Mouse (Mus musculus) heart, embryonic 11.5 days (tissue): ENCODE measurements at regions not wholly inside any gene's neighbourhood (a gene's known extent, or its start where the extent isn't known, plus 50 kb on each side); places are given as distances from the start of the nearest gene placed in this dataset.
"Not testable (repeated sequence)": the region's sequence is repeated elsewhere in the genome, so short reads cannot be mapped to it uniquely, and the experiment has no call there.

Source experiments
- ATAC-seq: fragments of 200-750 bp; cut with Nextera tagmentation; replicated peaks from 2 replicates; pipeline ENCODE4 v1.8.0; 2017; ENCODE audit warnings: moderate library complexity; ENCODE audit not compliant: insufficient number of reproducible peaks, low FRiP score, low TSS enrichment
- H3K27ac ChIP-seq: fragments of 300-500 bp; sonication (generic); 2 replicates; pipeline ENCODE4 v1.5.1; 2014; ENCODE audit warnings: mild to moderate bottlenecking, low read depth, low read length
- H3K27me3 ChIP-seq: fragments of 300-500 bp; sonication (generic); 2 replicates; pipeline ENCODE4 v1.6.1; 2014; ENCODE audit warnings: mild to moderate bottlenecking, low read length, mixed read lengths; ENCODE audit not compliant: control insufficient read depth, insufficient read depth
- H3K36me3 ChIP-seq: fragments of 300-500 bp; sonication (generic); 2 replicates; pipeline ENCODE4 v1.6.1; 2014; ENCODE audit warnings: mild to moderate bottlenecking, low read length, moderate library complexity, mixed read lengths; ENCODE audit not compliant: control insufficient read depth, insufficient read depth
- H3K4me1 ChIP-seq: fragments of 300-500 bp; sonication (generic); 2 replicates; pipeline ENCODE4 v1.6.1; 2014; ENCODE audit warnings: low read length; ENCODE audit not compliant: control insufficient read depth, insufficient read depth
- H3K4me2 ChIP-seq: fragments of 300-500 bp; sonication (generic); 2 replicates; pipeline ENCODE4 v1.6.1; 2014; ENCODE audit warnings: mild to moderate bottlenecking, moderate library complexity
- H3K4me3 ChIP-seq: fragments of 300-500 bp; sonication (generic); 2 replicates; pipeline ENCODE4 v1.5.1; 2014; ENCODE audit warnings: low read depth, low read length
- H3K9ac ChIP-seq: fragments of 300-500 bp; sonication (generic); 2 replicates; pipeline ENCODE4 v1.6.1; 2014; ENCODE audit warnings: mild to moderate bottlenecking, low read depth, low read length, moderate library complexity
- H3K9me3 ChIP-seq: fragments of 300-500 bp; sonication (generic); replicated peaks from 2 replicates; pipeline ENCODE4 v1.6.1; 2016; ENCODE audit warnings: low read length; ENCODE audit not compliant: control insufficient read depth
- WGBS: fragments of 180-500 bp; shearing (Covaris S2); extraction: QIAGEN DNeasy Blood & Tissue Kit; methylation state at CpG from one replicate; pipeline ENCODE4 v1.1.7; 2014; ENCODE audit not compliant: insufficient replicate concordance; 5-methylcytosine and 5-hydroxymethylcytosine counted together

DNA sequence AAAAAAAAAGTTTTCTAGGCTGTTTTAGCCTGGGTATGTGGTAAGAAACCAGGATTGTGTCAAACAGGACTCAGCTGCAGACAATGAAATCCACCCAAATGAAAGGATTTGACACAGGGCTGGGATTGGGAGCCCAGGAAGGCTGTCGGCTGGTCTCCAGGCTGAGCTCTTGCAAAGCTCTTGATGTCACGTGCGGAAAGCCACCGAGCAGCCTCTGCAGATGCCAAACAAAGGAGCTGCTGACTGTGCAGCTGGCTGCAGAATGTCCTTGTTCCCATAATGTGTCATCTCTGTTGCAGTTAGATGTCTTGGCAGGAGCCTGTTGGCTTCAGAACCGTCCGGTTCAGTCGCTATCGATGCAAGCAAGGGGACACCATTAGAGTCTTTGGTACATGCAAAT, 56.1 kb downstream of the Bbs10 start:
- no peak for ATAC-seq
- no peak overlapping the region for H3K4me3 ChIP-seq

DNA sequence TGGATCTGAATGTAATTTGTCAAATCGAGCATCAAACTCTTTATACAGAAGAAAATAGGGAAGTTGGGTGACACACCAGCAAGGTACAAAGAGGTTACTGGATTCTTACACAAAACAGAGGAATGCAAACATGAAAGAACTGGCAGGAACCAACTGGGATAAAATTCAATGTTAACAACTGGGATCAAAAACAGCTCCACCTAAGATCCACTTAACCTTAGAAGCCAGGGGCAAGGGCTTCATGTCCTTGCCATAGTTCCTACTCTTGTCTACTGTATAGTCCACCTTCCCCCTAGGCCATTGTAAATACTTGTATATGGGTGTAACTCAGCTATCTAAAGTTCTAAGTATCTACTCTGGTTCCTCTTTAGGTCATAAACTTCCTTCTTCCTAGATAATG, 59.9 kb downstream of the Bbs10 start:
- not testable (repeated sequence) for H3K27ac ChIP-seq, ATAC-seq, H3K4me2 ChIP-seq, H3K9ac ChIP-seq, H3K4me1 ChIP-seq, H3K36me3 ChIP-seq, H3K9me3 ChIP-seq, H3K4me3 ChIP-seq, H3K27me3 ChIP-seq
- WGBS, result 78% methylated on average over 1 of the region's 1 CpGs

More for the DNA sequence above, 56.1 kb downstream of the Bbs10 start:
- no peaks in the 10 kb centered on the region for H3K36me3 ChIP-seq
- no peak overlapping the region for H3K9ac ChIP-seq
- H3K27ac ChIP-seq, result no peak overlapping the region
- no peaks in the 10 kb centered on the region for H3K4me1 ChIP-seq
- no peaks in the 10 kb centered on the region for H3K9me3 ChIP-seq
- no peaks in the 10 kb centered on the region for H3K27me3 ChIP-seq
- 62% methylated on average over 8 of the region's 8 CpGs for WGBS
- H3K4me2 ChIP-seq, result no peak overlapping the region

DNA sequence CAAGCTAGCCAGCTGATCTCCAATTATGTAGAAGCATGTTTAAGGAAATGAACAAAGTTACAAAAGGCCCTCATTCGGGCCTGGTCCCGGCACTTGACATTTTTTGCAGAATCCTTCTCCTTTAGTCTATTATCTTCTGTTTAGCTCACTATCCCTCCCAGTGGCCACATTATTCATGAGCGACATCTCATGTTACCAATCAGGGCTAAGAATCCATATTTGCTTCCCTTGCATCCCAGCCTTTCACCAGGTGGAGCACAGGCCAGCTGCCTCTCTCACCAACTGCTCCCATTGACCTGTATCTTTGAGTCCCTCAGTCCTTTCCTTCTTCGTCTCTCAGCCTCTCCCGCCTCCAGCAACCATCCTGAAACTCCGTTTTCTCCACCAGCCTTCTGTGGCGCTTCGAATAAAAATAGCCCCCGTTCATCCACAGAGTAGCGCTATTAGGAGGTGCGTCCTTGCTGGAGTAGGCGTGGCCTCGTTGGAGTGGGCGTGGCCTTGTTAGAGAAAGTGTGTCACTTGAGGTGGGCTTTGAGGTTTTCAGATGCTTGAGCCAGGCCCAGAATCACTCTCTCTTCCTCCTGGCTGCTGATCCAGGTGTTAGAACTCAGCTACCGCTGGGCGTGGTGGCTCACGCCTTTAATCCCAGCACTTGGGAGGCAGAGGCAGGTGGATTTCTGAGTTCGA, 63.4 kb downstream of the Bbs10 start:
- H3K27ac ChIP-seq, result no peak overlapping the region
- H3K27me3 ChIP-seq, result no peaks in the 10 kb centered on the region
- 87% methylated on average over 18 of the region's 18 CpGs for WGBS
- H3K36me3 ChIP-seq, result no peaks in the 10 kb centered on the region
- no peak overlapping the region for H3K4me3 ChIP-seq
- ATAC-seq, result no peak
- peaks cover 20% of the 10 kb centered on the region for H3K4me1 ChIP-seq
- H3K9me3 ChIP-seq, result no peaks in the 10 kb centered on the region
- H3K9ac ChIP-seq, result no peak overlapping the region
- no peak overlapping the region for H3K4me2 ChIP-seq

DNA sequence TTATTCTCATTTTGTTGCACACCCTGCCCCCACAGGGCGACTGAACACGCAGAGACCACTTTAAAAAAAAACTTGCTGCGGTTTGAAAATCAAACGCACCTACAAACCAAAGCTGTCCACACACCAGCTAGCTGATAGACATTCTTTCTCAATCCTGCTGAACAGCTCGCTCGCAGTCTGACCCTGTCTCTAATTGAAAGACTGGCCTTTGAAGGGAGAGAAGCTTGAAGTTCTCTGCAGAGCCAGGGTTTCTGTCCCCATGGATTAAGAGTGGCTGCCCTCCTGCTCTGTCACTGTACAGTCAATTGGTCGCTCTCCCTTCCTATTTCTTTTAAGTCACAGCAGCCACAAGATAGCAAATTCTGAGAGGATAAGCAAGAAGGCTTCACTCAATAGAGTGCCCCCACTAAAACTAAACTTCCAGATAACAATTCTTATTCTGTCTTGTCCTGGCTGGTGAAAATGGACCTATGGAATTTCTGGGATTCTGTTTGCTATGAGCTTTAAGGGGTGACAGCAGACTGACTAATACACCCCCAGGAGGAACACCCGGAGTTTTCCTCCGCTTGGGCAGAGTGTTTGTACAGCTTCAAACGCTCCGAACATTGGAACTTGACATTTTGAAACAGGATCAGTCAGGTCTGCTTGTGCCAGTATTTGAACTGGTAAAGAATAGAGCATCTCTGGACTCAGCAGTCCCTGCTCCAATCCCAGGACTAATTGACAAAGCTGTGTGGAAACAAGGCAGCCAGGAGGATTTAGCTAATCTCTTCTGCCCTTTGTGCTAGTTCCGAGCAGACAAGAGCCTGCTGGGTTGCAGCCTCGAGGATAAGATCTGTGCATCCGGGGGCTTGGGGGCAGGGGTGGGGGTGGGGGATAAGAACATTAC, 65.5 kb downstream of the Bbs10 start:
- Histone ChIP-seq H3K9me3 (no peaks in the 10 kb centered on the region), H3K36me3 (no peaks in the 10 kb centered on the region), H3K4me2 (no peak overlapping the region), H3K4me3 (no peak overlapping the region), H3K4me1 (peaks cover 20% of the 10 kb centered on the region), H3K27me3 (no peaks in the 10 kb centered on the region), H3K27ac (no peak overlapping the region), H3K9ac (no peak overlapping the region)
- no peak for ATAC-seq
- WGBS, result 27% methylated on average over 14 of the region's 14 CpGs

DNA sequence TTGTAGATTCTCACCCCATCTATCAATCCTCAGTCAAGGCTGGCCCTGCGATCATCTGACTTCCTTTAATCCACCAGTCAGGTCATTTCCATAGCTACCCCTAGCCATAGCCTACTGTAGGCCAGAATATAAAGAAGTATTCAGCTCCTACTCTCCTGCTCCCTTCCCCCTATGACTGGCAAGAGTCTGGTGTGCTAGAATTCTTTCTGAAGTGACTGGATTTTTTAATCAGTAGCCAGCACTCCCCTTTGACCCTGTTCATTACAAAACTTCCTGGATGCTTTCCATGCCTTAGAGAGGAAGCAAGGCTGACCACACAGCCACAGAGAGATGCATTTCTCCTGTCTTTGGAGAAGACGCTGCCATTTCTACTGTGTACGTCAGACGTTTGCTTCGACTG, 66.5 kb downstream of the Bbs10 start:
- WGBS, result 57% methylated on average over 5 of the region's 5 CpGs
- H3K4me1 ChIP-seq, result peaks cover 20% of the 10 kb centered on the region

DNA sequence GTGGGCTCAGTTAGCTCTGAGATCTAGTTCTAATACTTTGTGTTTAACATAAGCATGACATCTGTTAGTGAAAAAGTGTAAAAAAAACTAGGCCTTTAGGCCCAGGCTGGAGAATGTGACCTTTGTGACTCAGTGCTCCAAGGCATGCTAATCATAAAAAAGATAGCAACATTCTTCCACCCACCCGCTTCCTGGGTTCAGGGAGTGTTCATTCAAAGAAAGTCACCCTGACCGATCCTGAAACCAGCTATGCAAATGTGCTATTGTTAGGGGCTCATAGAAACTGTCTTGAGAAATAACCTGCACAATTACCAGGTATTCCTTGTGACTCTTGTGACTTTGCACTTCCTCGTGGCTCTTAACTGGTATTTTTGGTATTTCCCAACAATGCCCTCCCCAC, 70.6 kb downstream of the Bbs10 start:
- not testable (repeated sequence) for H3K27ac ChIP-seq, H3K4me2 ChIP-seq, H3K36me3 ChIP-seq, H3K9ac ChIP-seq, ATAC-seq, H3K9me3 ChIP-seq, H3K27me3 ChIP-seq, H3K4me3 ChIP-seq
- WGBS, result 75% methylated on average over 3 of the region's 3 CpGs
- peaks cover 12% of the 10 kb centered on the region for H3K4me1 ChIP-seq

More for the DNA sequence above, 66.5 kb downstream of the Bbs10 start:
- H3K4me2 ChIP-seq, result no peak overlapping the region
- no peak overlapping the region for H3K4me3 ChIP-seq
- H3K9me3 ChIP-seq, result no peaks in the 10 kb centered on the region
- no peak overlapping the region for H3K9ac ChIP-seq
- peak overlapping the region; percentile 15; the same call in 1 of the 2 replicates for H3K27ac ChIP-seq
- no peaks in the 10 kb centered on the region for H3K36me3 ChIP-seq
- no peaks in the 10 kb centered on the region for H3K27me3 ChIP-seq
- ATAC-seq, result no peak

DNA sequence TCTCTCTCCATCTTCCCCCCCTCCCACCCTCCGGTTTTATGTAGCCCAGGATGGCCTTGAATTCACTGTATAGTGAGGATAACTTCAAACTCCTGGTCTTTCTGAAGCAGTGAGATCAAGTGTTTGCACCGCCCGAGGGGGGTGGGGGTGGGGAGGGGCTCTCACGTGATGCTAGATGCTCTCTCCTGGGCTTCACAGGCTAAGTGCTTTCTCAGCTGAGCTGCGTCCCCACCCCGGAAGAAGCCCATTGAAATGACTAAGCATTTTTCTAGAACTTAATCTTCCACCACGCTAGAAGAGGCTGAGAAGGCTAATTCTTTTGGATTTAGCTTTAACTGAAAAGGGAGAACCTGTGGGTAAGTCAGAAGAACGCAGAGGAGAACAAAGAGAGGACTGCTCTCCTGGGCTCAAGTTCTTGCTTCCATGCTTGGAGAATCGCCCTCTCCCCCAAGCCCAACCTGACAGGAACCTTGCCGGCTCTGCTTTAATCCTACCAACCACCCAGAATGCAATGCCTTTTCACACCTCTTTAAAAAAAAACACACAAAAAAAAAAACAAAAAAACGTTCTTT, 79.7 kb downstream of the Bbs10 start:
- H3K36me3 ChIP-seq, result no peaks in the 10 kb centered on the region
- H3K9ac ChIP-seq, result no peak overlapping the region
- ATAC-seq, result peak; percentile 83; the same call in 1 of the 2 replicates
- WGBS, result 39% methylated on average over 11 of the region's 11 CpGs
- no peak overlapping the region for H3K4me3 ChIP-seq
- no peaks in the 10 kb centered on the region for H3K27me3 ChIP-seq
- peaks cover 3% of the 10 kb centered on the region; the same call in 1 of the 2 replicates for H3K4me1 ChIP-seq
- H3K27ac ChIP-seq, result no peak overlapping the region
- no peaks in the 10 kb centered on the region for H3K9me3 ChIP-seq
- no peak overlapping the region for H3K4me2 ChIP-seq

DNA sequence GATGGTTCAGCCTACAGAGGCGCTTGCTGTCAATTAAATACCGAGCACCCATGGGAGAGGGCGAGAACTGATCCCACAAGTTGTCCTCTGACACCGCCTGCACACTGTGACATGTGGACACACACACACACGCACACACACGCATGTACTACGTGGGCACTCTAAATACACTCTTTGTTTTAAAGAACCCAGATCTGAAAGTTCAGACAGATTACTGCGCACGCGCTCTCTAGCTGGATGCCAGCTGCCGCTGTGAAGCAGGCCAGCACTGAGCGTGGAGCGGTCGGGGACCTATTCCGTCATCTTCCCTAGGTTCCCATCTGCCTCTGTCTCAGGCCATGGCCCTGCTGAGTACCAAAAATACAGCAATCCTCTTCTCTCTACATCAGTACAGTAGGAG, 83.2 kb downstream of the Bbs10 start:
- H3K9me3 ChIP-seq, result no peaks in the 10 kb centered on the region
- no peaks in the 10 kb centered on the region for H3K36me3 ChIP-seq
- H3K4me2 ChIP-seq, result 0 out of 2 replicates have a peak overlapping the region, but pooled peaks have one; percentile 3
- H3K4me3 ChIP-seq, result no peak overlapping the region
- H3K27ac ChIP-seq, result no peak overlapping the region
- H3K27me3 ChIP-seq, result no peaks in the 10 kb centered on the region
- H3K4me1 ChIP-seq, result peaks cover 3% of the 10 kb centered on the region; the same call in 1 of the 2 replicates
- H3K9ac ChIP-seq, result peak overlapping the region; percentile 6; the same call in 1 of the 2 replicates
- ATAC-seq, result no peak
- 68% methylated on average over 15 of the region's 15 CpGs for WGBS
